Mouse (Mus musculus): ENCODE measurements at regions not wholly inside any gene's neighbourhood (a gene's known extent, or its start where the extent isn't known, plus 50 kb on each side); places are given as distances from the start of the nearest gene placed in this dataset.

- WGBS, result 56% methylated on average over 8 of the region's 8 CpGs
- Histone ChIP-seq H3K9me3 (ENCODE audit: control insufficient read depth, low read length) (no peaks in the 10 kb centered on the region), H3K9ac (ENCODE audit: low read depth, low read length, severe bottlenecking) (no peak overlapping the region), H3K4me3 (replicated peaks; ENCODE audit: low read length) (no peak overlapping the region), H3K27me3 (ENCODE audit: control insufficient read depth, insufficient read depth, low read length) (peaks cover 56% of the 10 kb centered on the region; the same call in 1 of the 2 replicates), H3K4me2 (replicated peaks; ENCODE audit: low read depth, low read length, severe bottlenecking) (no peak overlapping the region), H3K27ac (replicated peaks; ENCODE audit: low read depth, low read length) (no peak overlapping the region), H3K36me3 (ENCODE audit: control insufficient read depth, insufficient read depth, low read length) (no peaks in the 10 kb centered on the region), H3K4me1 (ENCODE audit: control insufficient read depth, insufficient read depth, low read length) (peaks cover 17% of the 10 kb centered on the region)
- DNase-seq (ENCODE audit: low spot score) (no peak), ATAC-seq (ENCODE audit: low FRiP score, low read depth) (no peak)
- no peak for TF ChIP-seq POLR2A (IDR thresholded peaks at IDR 0.05; ENCODE audit: borderline replicate concordance, extremely low read depth, insufficient read depth, insufficient read length)
These were observed 244.4 kb downstream of the Drd1 start for GRCm38 (mm10) chr13:53811151-53811550.

DNA sequence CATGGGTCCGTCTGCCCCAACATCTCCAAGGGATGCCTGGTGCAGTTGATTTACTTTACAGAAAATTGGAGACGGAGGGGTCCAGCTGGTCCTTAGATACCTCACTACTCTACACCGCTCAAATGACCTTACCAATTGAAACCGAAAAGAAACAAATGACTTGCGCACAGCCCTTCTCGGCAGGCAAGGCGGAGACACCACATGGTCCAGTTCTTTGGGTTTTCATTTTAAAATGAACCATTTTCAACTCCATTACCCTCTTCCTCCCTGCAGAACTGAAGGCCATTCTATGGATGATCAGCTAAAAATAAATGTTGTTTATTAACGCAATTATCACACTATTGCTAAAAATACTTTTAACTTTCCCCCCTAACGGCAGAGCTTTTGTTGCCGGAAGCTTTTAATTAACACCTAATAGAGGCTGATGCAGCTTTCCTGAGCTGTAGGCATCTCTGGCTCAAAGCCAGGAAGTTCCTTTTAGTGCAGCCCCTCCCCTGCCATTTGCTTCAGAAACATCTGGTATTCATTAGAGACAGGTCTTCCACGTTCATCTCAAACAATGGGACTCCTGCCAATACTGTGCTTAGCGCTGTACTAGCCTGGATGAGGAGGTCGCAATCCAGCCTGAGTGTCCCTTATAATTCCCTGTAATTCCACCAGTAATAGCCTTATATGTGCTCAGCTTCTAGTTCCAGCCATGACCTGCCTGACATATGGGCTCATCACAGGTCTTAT lies 247.5 kb downstream of the Drd1 start:
- H3K9ac ChIP-seq (ENCODE audit: low read depth, low read length, severe bottlenecking), result no peak overlapping the region
- TF ChIP-seq POLR2A (IDR thresholded peaks at IDR 0.05; ENCODE audit: borderline replicate concordance, extremely low read depth, insufficient read depth, insufficient read length), result no peak
- no peaks in the 10 kb centered on the region for H3K36me3 ChIP-seq (ENCODE audit: control insufficient read depth, insufficient read depth, low read length)
- peaks cover 17% of the 10 kb centered on the region for H3K4me1 ChIP-seq (ENCODE audit: control insufficient read depth, insufficient read depth, low read length)
- ATAC-seq (ENCODE audit: low FRiP score, low read depth), result peak; percentile 78
- no peak overlapping the region for H3K27ac ChIP-seq (replicated peaks; ENCODE audit: low read depth, low read length)
- no peaks in the 10 kb centered on the region for H3K9me3 ChIP-seq (ENCODE audit: control insufficient read depth, low read length)
- peaks cover 57% of the 10 kb centered on the region; the same call in 1 of the 2 replicates for H3K27me3 ChIP-seq (ENCODE audit: control insufficient read depth, insufficient read depth, low read length)
- DNase-seq (ENCODE audit: low spot score), result peak; percentile 92
- no peak overlapping the region; the same call in 1 of the 2 replicates for H3K4me3 ChIP-seq (replicated peaks; ENCODE audit: low read length)
- WGBS, result 10% methylated on average over 13 of the region's 13 CpGs
- peak overlapping the region; percentile 1; the same call in 1 of the 2 replicates for H3K4me2 ChIP-seq (replicated peaks; ENCODE audit: low read depth, low read length, severe bottlenecking)

GRCm38 (mm10) chr13:53805872-53806271 lies 249.6 kb downstream of the Drd1 start:
- 57% methylated on average over 4 of the region's 4 CpGs for WGBS
- DNase-seq (ENCODE audit: low spot score) (no peak), ATAC-seq (ENCODE audit: low FRiP score, low read depth) (no peak)
- H3K9me3 ChIP-seq (ENCODE audit: control insufficient read depth, low read length), result no peaks in the 10 kb centered on the region
- no peak overlapping the region for H3K4me2 ChIP-seq (replicated peaks; ENCODE audit: low read depth, low read length, severe bottlenecking)
- no peak overlapping the region for H3K27ac ChIP-seq (replicated peaks; ENCODE audit: low read depth, low read length)
- peaks cover 17% of the 10 kb centered on the region for H3K4me1 ChIP-seq (ENCODE audit: control insufficient read depth, insufficient read depth, low read length)
- H3K9ac ChIP-seq (ENCODE audit: low read depth, low read length, severe bottlenecking), result no peak overlapping the region
- no peaks in the 10 kb centered on the region for H3K36me3 ChIP-seq (ENCODE audit: control insufficient read depth, insufficient read depth, low read length)
- TF ChIP-seq POLR2A (IDR thresholded peaks at IDR 0.05; ENCODE audit: borderline replicate concordance, extremely low read depth, insufficient read depth, insufficient read length), result no peak
- H3K27me3 ChIP-seq (ENCODE audit: control insufficient read depth, insufficient read depth, low read length), result peaks cover 47% of the 10 kb centered on the region; the same call in 1 of the 2 replicates
- no peak overlapping the region for H3K4me3 ChIP-seq (replicated peaks; ENCODE audit: low read length)

DNA sequence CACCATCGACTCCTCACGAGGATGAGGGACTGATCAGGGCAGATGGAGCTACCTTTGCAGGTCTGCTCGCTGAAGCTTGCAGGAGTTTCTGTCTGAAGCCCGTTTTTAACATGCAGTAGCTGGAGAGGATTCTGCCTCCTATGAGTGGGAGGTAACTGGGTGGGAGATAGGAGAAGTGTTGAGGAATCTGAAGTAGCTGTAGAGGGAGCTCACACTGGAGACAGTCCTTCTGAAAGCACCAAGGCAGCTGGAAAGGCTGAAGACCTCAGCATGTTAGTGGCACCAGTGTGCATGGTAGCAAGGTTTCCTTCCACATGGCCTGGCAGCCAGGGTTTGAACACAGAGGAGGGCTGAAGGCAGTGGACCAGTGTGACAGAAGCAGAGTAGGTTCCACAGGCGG lies 254.5 kb downstream of the Drd1 start:
- peaks cover 12% of the 10 kb centered on the region; the same call in 1 of the 2 replicates for H3K27me3 ChIP-seq (ENCODE audit: control insufficient read depth, insufficient read depth, low read length)
- no peak overlapping the region for H3K4me2 ChIP-seq (replicated peaks; ENCODE audit: low read depth, low read length, severe bottlenecking)
- no peaks in the 10 kb centered on the region for H3K9me3 ChIP-seq (ENCODE audit: control insufficient read depth, low read length)
- no peak overlapping the region for H3K9ac ChIP-seq (ENCODE audit: low read depth, low read length, severe bottlenecking)
- 89% methylated on average over 5 of the region's 5 CpGs for WGBS
- no peak overlapping the region for H3K4me3 ChIP-seq (replicated peaks; ENCODE audit: low read length)
- no peak overlapping the region for H3K27ac ChIP-seq (replicated peaks; ENCODE audit: low read depth, low read length)
- no peak for ATAC-seq (ENCODE audit: low FRiP score, low read depth)
- TF ChIP-seq POLR2A (IDR thresholded peaks at IDR 0.05; ENCODE audit: borderline replicate concordance, extremely low read depth, insufficient read depth, insufficient read length), result no peak
- H3K36me3 ChIP-seq (ENCODE audit: control insufficient read depth, insufficient read depth, low read length), result no peaks in the 10 kb centered on the region
- DNase-seq (ENCODE audit: low spot score), result no peak
- H3K4me1 ChIP-seq (ENCODE audit: control insufficient read depth, insufficient read depth, low read length), result no peaks in the 10 kb centered on the region

DNA sequence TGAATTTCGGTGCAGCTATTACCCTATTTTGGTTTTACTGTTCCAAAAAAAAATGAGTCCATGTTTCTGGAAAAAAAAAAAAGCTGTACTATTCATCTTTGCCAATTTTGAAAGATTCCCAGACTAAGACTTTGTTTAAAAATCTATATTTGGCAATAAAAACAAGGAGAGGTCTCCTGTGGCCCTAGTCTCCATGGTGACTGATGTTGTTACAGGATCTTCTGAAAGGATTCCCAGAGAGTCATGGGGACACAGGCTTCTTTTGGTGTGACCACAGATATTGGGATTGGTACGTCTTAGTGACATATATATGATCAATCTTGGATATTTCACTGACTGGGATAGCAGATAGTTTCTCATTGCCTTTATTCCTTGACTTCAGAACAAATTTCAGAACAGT lies 266.7 kb downstream of the Drd1 start:
- H3K36me3 ChIP-seq (ENCODE audit: control insufficient read depth, insufficient read depth, low read length), result no peaks in the 10 kb centered on the region
- no peak for DNase-seq (ENCODE audit: low spot score)
- no peak for TF ChIP-seq POLR2A (IDR thresholded peaks at IDR 0.05; ENCODE audit: borderline replicate concordance, extremely low read depth, insufficient read depth, insufficient read length)
- H3K4me3 ChIP-seq (replicated peaks; ENCODE audit: low read length), result no peak overlapping the region
- no peaks in the 10 kb centered on the region for H3K4me1 ChIP-seq (ENCODE audit: control insufficient read depth, insufficient read depth, low read length)
- H3K9me3 ChIP-seq (ENCODE audit: control insufficient read depth, low read length), result no peaks in the 10 kb centered on the region; the same call in 1 of the 2 replicates
- no peak overlapping the region for H3K4me2 ChIP-seq (replicated peaks; ENCODE audit: low read depth, low read length, severe bottlenecking)
- ATAC-seq (ENCODE audit: low FRiP score, low read depth), result no peak
- H3K27me3 ChIP-seq (ENCODE audit: control insufficient read depth, insufficient read depth, low read length), result no peaks in the 10 kb centered on the region
- H3K27ac ChIP-seq (replicated peaks; ENCODE audit: low read depth, low read length), result no peak overlapping the region
- WGBS, result 86% methylated on average over 2 of the region's 2 CpGs
- H3K9ac ChIP-seq (ENCODE audit: low read depth, low read length, severe bottlenecking), result no peak overlapping the region
